Mouse (Mus musculus) stomach, postnatal 0 days (tissue): ENCODE measurements at regions not wholly inside any gene's neighbourhood (a gene's known extent, or its start where the extent isn't known, plus 50 kb on each side); places are given as distances from the start of the nearest gene placed in this dataset.

Experiments
- CTCF ChIP-seq: IDR thresholded peaks from 2 replicates; pipeline ENCODE4 v1.5.1; 2016; ENCODE audit warnings: antibody characterized with exemption, low read depth, mild to moderate bottlenecking, moderate library complexity
- EP300 ChIP-seq: optimal IDR thresholded peaks from 2 replicates; pipeline ENCODE3; 2016; ENCODE audit warnings: antibody characterized with exemption

GRCm38 (mm10) chr15:90397691-90398377 is 173.7 kb downstream of the Alg10b start:
- TF ChIP-seq CTCF, result no peak
- no peak for TF ChIP-seq EP300
